17 mouse cellular contexts compared by ENCODE assay signal in genomic region chr16:90517041-90517440, GRCm38 (mm10).
"Had no signal": no experiment of that assay in that cellular context is flagged by ENCODE, and none has a peak within 500 bp of the region (broad histone marks: within the 10 kb centered on the region; RNA-seq: fewer than 3 reads in every experiment).

No protein-coding gene starts in this region.

- H3K4me3 ChIP-seq: layer of hippocampus, adult 2 months; midbrain, embryonic 12.5 days; midbrain, embryonic 15.5 days; myocyte; neural tube, embryonic 13.5 days had no signal

- H3K27ac ChIP-seq: kidney, postnatal 0 days; layer of hippocampus, adult 2 months; liver, embryonic 14.5 days; midbrain, embryonic 12.5 days; midbrain, embryonic 15.5 days; neural tube, embryonic 13.5 days had no signal

- H3K4me2 ChIP-seq: liver, embryonic 11.5 days; midbrain, embryonic 12.5 days; midbrain, embryonic 15.5 days; neural tube, embryonic 13.5 days had no signal

- H3K9ac ChIP-seq: liver, embryonic 14.5 days; liver, postnatal 0 days; midbrain, embryonic 12.5 days; midbrain, embryonic 15.5 days; neural tube, embryonic 13.5 days had no signal

- ATAC-seq: intestine, postnatal 0 days; liver, postnatal 0 days; midbrain, embryonic 15.5 days had no signal

- DNase-seq: kidney, adult 2 months; kidney, postnatal 25 days; layer of hippocampus, adult 9-11 months; liver, postnatal 0 days; retina, postnatal 1 day; right cerebral cortex, postnatal 25 days; thymus, adult 18-20 months; thymus, postnatal 36 days had no signal

- H3K36me3 ChIP-seq: midbrain, embryonic 12.5 days; midbrain, embryonic 15.5 days; neural tube, embryonic 13.5 days had no signal

- H3K27me3 ChIP-seq: midbrain, embryonic 12.5 days; midbrain, embryonic 15.5 days; neural tube, embryonic 13.5 days had no signal

- H3K9me3 ChIP-seq: midbrain, embryonic 12.5 days; midbrain, embryonic 15.5 days; neural tube, embryonic 13.5 days had no signal
